Comparison of ENCODE assay signal across 17 mouse cellular contexts in the genomic region with DNA sequence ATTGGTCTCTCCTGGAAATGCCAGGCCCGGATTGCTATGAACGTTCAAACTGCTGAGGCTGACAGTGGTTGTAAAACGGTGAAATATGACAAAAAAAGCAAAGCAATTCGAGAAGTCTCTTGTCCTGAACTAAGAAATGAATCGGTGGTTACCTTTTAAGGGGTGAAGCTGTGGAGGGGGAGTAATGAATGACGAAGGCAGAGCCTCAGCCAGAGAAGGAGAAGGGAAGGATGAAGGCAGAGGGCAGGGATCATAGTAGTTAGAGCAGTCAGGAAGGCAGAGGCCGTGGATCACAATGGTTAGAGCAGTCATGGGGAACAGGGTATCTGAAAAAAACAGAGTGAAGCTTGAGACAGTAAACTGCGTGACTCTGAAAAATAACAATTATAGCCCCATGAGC.
"Had no signal": no experiment of that assay in that cellular context is flagged by ENCODE, and none has a peak within 500 bp of the region (broad histone marks: within the 10 kb centered on the region; RNA-seq: fewer than 3 reads in every experiment).

No protein-coding gene starts in this region.

- H3K4me3 ChIP-seq: lung, embryonic 15.5 days; megakaryocyte, embryonic 14.5 days; midbrain, embryonic 13.5 days; midbrain, embryonic 15.5 days; neural tube, embryonic 12.5 days; stomach, embryonic 15.5 days had no signal

- H3K9ac ChIP-seq: lung, embryonic 15.5 days; midbrain, embryonic 13.5 days; midbrain, embryonic 15.5 days; neural tube, embryonic 12.5 days; stomach, embryonic 15.5 days had no signal

- DNase-seq: lung, adult 2 months; lung, postnatal 14 days; lung, postnatal 36 days; right cerebral cortex, postnatal 14 days; thymus, adult 2 months; thymus, postnatal 25 days; thymus, postnatal 4 days had no signal

- H3K27me3 ChIP-seq: lung, embryonic 15.5 days; megakaryocyte, embryonic 14.5 days; midbrain, embryonic 13.5 days; midbrain, embryonic 15.5 days; neural tube, embryonic 12.5 days; stomach, embryonic 15.5 days had no signal

- ATAC-seq: lung, postnatal 0 days; midbrain, embryonic 13.5 days; midbrain, embryonic 15.5 days had no signal

- H3K27ac ChIP-seq: lung, embryonic 15.5 days; macrophage; midbrain, embryonic 13.5 days; midbrain, embryonic 15.5 days; neural tube, embryonic 12.5 days; stomach, embryonic 15.5 days; stomach, postnatal 0 days had no signal

- H3K36me3 ChIP-seq: lung, embryonic 15.5 days; midbrain, embryonic 13.5 days; midbrain, embryonic 15.5 days; neural tube, embryonic 12.5 days; stomach, embryonic 15.5 days had no signal

- H3K4me1 ChIP-seq: lung, embryonic 15.5 days; midbrain, embryonic 13.5 days; midbrain, embryonic 15.5 days; neural tube, embryonic 12.5 days; stomach, embryonic 15.5 days had no signal

- H3K4me2 ChIP-seq: lung, embryonic 15.5 days; midbrain, embryonic 11.5 days; midbrain, embryonic 13.5 days; midbrain, embryonic 15.5 days; neural tube, embryonic 12.5 days; stomach, embryonic 15.5 days had no signal

- H3K9me3 ChIP-seq: lung, embryonic 15.5 days; midbrain, embryonic 13.5 days; midbrain, embryonic 15.5 days; neural tube, embryonic 12.5 days; stomach, embryonic 15.5 days had no signal
